Mouse (Mus musculus): ENCODE results near the gene Drc7. TPM values are rescaled to one million over a fixed set of nuclear protein-coding genes. Genes with fewer than 3 reads are reported as not detected.

Gene Drc7
- not detected for polyA plus RNA-seq (2017; shearing (Covaris generic))

DNA sequence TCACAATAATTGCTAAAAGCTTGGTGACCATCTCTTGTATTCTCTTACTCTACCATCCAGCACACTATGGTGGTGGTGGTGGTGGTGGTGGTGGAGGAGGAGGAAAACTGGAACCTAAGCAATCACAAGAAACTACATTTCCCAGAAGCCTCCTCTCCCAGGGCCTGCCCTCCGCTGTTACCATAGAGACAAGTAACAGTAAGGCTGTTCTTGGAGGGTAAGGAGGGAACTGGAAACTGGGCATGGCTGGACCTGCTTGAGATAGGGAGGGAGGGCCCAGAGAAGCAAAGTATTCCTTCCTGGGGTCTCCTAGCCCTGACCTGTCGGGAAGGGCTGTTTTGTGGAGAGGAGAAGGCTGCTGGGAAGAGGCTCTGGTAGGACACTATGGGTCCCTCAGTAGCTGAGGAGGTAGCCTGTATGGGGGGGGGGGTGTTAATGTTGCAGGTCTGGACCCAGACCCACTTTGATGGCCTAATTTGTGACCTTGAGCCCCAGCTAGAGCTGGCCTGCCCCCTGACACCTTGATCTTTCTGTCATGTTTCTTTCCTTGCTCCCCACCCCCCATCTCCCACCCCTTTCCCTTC, at the start of gene Drc7:
TSS of gene Drc7 (plus strand) at position 177 of the 584 bp plus-strand sequence.

DNA sequence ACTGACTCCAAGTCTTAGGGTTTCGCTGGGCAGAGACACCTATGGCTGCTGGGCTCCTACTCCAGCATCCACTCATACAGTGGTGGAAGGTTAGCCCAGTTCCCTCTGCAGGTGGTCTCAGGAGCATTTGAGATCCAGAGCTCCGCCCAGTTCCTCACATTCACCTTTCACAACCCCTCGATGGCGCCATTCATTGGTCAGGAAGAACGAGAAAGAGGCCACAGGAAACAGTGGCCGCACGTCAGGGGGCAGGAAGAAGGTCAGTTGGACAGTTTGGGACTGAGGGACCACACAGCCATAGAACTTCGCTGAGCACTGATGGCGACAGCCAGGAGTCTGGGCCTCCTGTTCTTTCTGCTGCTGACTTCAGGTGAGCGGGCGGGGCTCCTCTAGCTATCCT, 37.5 kb upstream of the Drc7 start, which contains the start of gene Adgrg3:
TSS of gene Adgrg3 (plus strand) at position 242 of the 400 bp plus-strand sequence.

DNA sequence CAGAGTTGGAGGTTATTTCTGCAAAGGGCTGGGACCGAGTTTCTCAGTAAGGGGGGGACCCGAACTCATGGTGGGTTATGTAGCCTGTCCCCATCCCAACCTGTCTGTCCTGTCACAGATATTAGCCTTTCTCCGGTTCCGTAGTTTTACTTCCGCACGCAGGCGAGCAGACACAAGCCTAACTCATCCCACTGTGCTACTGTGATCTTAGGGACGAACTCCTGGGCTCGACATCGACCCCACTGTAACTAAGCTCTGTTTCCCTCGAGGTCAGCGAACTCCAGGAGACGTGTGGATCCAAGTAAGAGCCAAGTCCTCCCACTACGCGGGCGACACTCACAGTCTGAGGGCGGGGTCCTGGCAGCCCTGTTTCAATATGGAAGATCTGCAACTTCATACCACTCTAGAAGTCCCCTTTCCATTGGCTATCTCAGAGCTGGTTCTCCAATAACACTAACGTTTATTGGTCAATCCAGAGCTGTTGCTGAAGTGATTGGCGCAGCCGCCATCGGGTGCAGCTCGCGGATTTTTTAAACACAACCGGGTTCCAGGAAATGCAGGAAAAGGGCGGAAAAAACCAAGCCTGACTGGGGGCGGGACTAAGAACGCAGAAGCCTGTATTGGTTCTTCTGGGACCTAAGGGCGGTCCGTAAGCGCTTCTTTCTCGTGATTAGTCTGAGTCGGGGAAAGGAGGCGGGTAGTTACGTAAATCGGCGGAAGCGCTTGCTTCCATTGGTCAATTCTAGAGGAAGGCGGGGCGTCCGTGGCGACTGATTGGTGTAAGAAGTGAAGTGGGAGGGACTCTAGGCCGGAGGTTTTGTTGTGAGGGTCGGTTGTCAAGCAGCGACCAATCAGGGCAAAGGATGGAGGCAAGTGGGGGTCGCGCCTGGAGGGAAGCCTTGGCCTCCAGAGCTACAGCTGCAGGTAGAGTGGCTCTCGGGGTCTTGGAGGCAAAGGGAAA, 25.8 kb downstream of the Drc7 start, which contains the start of gene Katnb1:
TSS of gene Katnb1 (plus strand) at position 806 of the 961 bp plus-strand sequence.

Other genes starting within 250 kb of the Drc7 start
- not detected for gene Ccl17, start 244.7 kb upstream of the Drc7 start, polyA plus RNA-seq (2017; shearing (Covaris generic))
- gene Coq9, start 216.8 kb upstream of the Drc7 start, polyA plus RNA-seq (2017; shearing (Covaris generic)), result 66.1 TPM
- gene Ciapin1, start 216.7 kb upstream of the Drc7 start, polyA plus RNA-seq (2017; shearing (Covaris generic)), result 91.4 TPM
- gene Polr2c, start 197.7 kb upstream of the Drc7 start, polyA plus RNA-seq (2017; shearing (Covaris generic)), result 105 TPM
- 3.1 TPM for gene Dok4, start 178.8 kb upstream of the Drc7 start, polyA plus RNA-seq (2017; shearing (Covaris generic))
- gene Ccdc102a, start 137.0 kb upstream of the Drc7 start, polyA plus RNA-seq (2017; shearing (Covaris generic)), result 0.87 TPM
- not detected for gene Adgrg5, start 131.4 kb upstream of the Drc7 start, polyA plus RNA-seq (2017; shearing (Covaris generic))
- 4.9 TPM for gene Adgrg1, start 80.4 kb upstream of the Drc7 start, polyA plus RNA-seq (2017; shearing (Covaris generic))
- gene Adgrg3, start 37.4 kb upstream of the Drc7 start, polyA plus RNA-seq (2017; shearing (Covaris generic)), result 0.48 TPM
- 16.0 TPM for gene Katnb1, start 26.1 kb downstream of the Drc7 start, polyA plus RNA-seq (2017; shearing (Covaris generic))
- 3.9 TPM for gene Kifc3, start 147.7 kb downstream of the Drc7 start, polyA plus RNA-seq (2017; shearing (Covaris generic))

Data from CD4-positive, CD25-positive, alpha-beta regulatory T cell (primary cell).